In the genomic region with DNA sequence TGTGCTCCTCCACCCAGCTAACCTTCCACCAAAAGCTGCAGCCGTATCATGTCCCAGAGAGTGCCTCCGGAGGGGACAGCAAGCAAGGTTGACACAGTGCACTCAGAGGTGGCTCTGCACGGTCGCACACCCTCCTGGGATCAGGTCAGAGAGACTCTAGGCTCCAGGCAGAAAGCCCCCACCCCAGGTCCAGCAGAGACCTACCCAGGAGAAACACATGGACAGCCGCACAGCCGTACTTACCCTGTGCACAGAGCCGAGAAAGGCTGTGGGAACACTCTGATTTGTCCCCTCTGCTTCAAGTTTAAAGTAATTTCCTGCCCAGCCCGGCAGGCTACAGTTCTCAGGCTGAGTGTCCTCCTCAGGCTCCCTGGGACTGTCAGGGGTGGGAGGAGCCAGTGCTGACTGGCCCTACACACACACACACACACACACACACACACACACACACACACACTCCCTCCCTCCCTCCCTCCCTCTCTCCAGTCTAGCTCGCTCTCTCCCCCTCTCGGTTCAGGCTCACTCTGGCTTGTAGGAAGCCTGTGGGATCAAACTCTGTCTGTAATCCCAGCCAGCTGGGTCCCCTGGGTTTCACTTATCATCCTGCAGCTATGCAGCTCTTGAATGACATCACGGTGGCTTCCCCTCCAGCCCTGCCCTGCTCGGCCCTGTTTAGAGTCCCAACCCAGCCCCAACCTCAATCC, we compare ENCODE assay signal across 8 mouse cellular contexts.
A peak's percentile ranks its signal among the peaks of the same experiment; 100 is the strongest.
DNase-seq lines count a peak whose midpoint lies in the region; ATAC-seq and TF ChIP-seq lines count a peak whose summit lies in the region.

No protein-coding gene starts in this region.

- DNase-seq in right cerebral cortex, adult 18-20 months, result peak; percentile 32
- DNase-seq in right cerebral cortex, postnatal 14 days, result no peak
- DNase-seq in embryonic facial prominence, embryonic 14.5 days (ENCODE audit: low spot score), result peak; percentile 96
- DNase-seq in lung, adult 18-20 months, result peak; percentile 69 to 77

- H3K9me3 ChIP-seq in embryonic facial prominence, embryonic 14.5 days (ENCODE audit: control insufficient read depth, low read length), result no peaks in the 10 kb centered on the region
- H3K9me3 ChIP-seq in heart, embryonic 12.5 days (replicated peaks), result no peaks in the 10 kb centered on the region
- no peaks in the 10 kb centered on the region for H3K9me3 ChIP-seq in kidney, embryonic 14.5 days (ENCODE audit: control insufficient read depth, low read length)

- ATAC-seq in embryonic facial prominence, embryonic 14.5 days (ENCODE audit: low read depth), result peak; percentile 93
- peak; percentile 87 for ATAC-seq in heart, embryonic 12.5 days (ENCODE audit: insufficient number of reproducible peaks, low FRiP score)
- ATAC-seq in kidney, embryonic 14.5 days (ENCODE audit: low FRiP score, low TSS enrichment), result peak; percentile 92
- ATAC-seq in inflammation-experienced regulatory T-cells, adult 6 months, result no peak

- TF ChIP-seq CTCF in olfactory bulb, adult 2 months (IDR thresholded peaks at IDR 0.05; ENCODE audit: insufficient read depth, low read depth, low read length), result no peak

- peak overlapping the region; percentile 53 for H3K9ac ChIP-seq in embryonic facial prominence, embryonic 14.5 days (ENCODE audit: low read depth, low read length)
- H3K9ac ChIP-seq in heart, embryonic 12.5 days, result peak overlapping the region; percentile 90
- H3K9ac ChIP-seq in kidney, embryonic 14.5 days (ENCODE audit: low read depth, low read length), result peak overlapping the region; percentile 44

- TF ChIP-seq POLR2A in olfactory bulb, adult 2 months (IDR thresholded peaks at IDR 0.05; ENCODE audit: insufficient read depth, low read depth, low read length), result no peak

- peak overlapping the region; percentile 46 for H3K4me2 ChIP-seq in embryonic facial prominence, embryonic 14.5 days (ENCODE audit: low read depth, low read length)
- peak overlapping the region; percentile 85 for H3K4me2 ChIP-seq in heart, embryonic 12.5 days
- H3K4me2 ChIP-seq in kidney, embryonic 14.5 days (replicated peaks; ENCODE audit: low read depth, low read length), result peak overlapping the region; percentile 29

- H3K27me3 ChIP-seq in embryonic facial prominence, embryonic 14.5 days (replicated peaks; ENCODE audit: control insufficient read depth, insufficient read depth, low read length), result no peaks in the 10 kb centered on the region
- H3K27me3 ChIP-seq in heart, embryonic 12.5 days (replicated peaks), result no peaks in the 10 kb centered on the region
- H3K27me3 ChIP-seq in kidney, embryonic 14.5 days (ENCODE audit: control insufficient read depth, insufficient read depth, low read length), result no peaks in the 10 kb centered on the region

- H3K4me1 ChIP-seq in embryonic facial prominence, embryonic 14.5 days (ENCODE audit: control insufficient read depth, insufficient read depth, low read length), result peaks cover 25% of the 10 kb centered on the region
- H3K4me1 ChIP-seq in heart, embryonic 12.5 days (replicated peaks), result peaks cover 94% of the 10 kb centered on the region
- peaks cover 31% of the 10 kb centered on the region for H3K4me1 ChIP-seq in kidney, embryonic 14.5 days (ENCODE audit: control insufficient read depth, insufficient read depth, low read length)
- peaks cover 54% of the 10 kb centered on the region for H3K4me1 ChIP-seq in olfactory bulb, adult 2 months (ENCODE audit: control insufficient read depth, insufficient read depth, low read length)

- peak overlapping the region; percentile 91 for H3K27ac ChIP-seq in embryonic facial prominence, embryonic 14.5 days (replicated peaks; ENCODE audit: low read depth, low read length)
- peak overlapping the region; percentile 99 for H3K27ac ChIP-seq in heart, embryonic 12.5 days (ENCODE audit: poor library complexity, severe bottlenecking)
- peak overlapping the region; percentile 96 for H3K27ac ChIP-seq in kidney, embryonic 14.5 days (ENCODE audit: low read depth, low read length)
- peak overlapping the region; percentile 47 for H3K27ac ChIP-seq in olfactory bulb, adult 2 months (ENCODE audit: insufficient read depth, low read depth, low read length)

- 11% methylated on average over 11 of the region's 12 CpGs for WGBS in embryonic facial prominence, embryonic 14.5 days
- WGBS in heart, embryonic 12.5 days, result 4% methylated on average over 11 of the region's 12 CpGs
- WGBS in kidney, embryonic 14.5 days, result 5% methylated on average over 12 of the region's 12 CpGs
- WGBS in olfactory bulb, adult 2 months, result 29% methylated on average over 12 of the region's 12 CpGs

- peak overlapping the region; percentile 21 for H3K4me3 ChIP-seq in embryonic facial prominence, embryonic 14.5 days (ENCODE audit: low read depth, low read length)
- H3K4me3 ChIP-seq in heart, embryonic 12.5 days, result peak overlapping the region; percentile 57
- peak overlapping the region; percentile 26; the same call in 1 of the 2 replicates for H3K4me3 ChIP-seq in kidney, embryonic 14.5 days (ENCODE audit: low read length)
- H3K4me3 ChIP-seq in olfactory bulb, adult 2 months (ENCODE audit: insufficient read depth, low read depth, low read length), result peak overlapping the region; percentile 54

- H3K36me3 ChIP-seq in embryonic facial prominence, embryonic 14.5 days (ENCODE audit: control insufficient read depth, insufficient read depth, low read length), result no peaks in the 10 kb centered on the region
- peaks cover 26% of the 10 kb centered on the region for H3K36me3 ChIP-seq in heart, embryonic 12.5 days
- no peaks in the 10 kb centered on the region for H3K36me3 ChIP-seq in kidney, embryonic 14.5 days (ENCODE audit: control insufficient read depth, insufficient read depth, low read length)

Comparison
In these comparisons a context has a peak if more than half of its experiments do, and no peak if none do; other contexts are left out.
1. H3K27ac ChIP-seq: peak in every context shown above with its lines; median percentile 99 in heart, embryonic 12.5 days; 96 in kidney, embryonic 14.5 days; 91 in embryonic facial prominence, embryonic 14.5 days; 47 in olfactory bulb, adult 2 months.
2. H3K4me2 ChIP-seq: peak in every context shown above with its lines; median percentile 85 in heart, embryonic 12.5 days; 46 in embryonic facial prominence, embryonic 14.5 days; 29 in kidney, embryonic 14.5 days.